Mouse (Mus musculus) frontal cortex, postnatal 36 days (tissue): ENCODE results near the gene Cfap54.

Experiments
- DNase-seq, 2 experiments: peaks; one replicate each; pipeline ENCODE4 v3.0.0; 2022; ENCODE audit warnings: low spot score in 2 of 2

Cfap54 gene

DNA sequence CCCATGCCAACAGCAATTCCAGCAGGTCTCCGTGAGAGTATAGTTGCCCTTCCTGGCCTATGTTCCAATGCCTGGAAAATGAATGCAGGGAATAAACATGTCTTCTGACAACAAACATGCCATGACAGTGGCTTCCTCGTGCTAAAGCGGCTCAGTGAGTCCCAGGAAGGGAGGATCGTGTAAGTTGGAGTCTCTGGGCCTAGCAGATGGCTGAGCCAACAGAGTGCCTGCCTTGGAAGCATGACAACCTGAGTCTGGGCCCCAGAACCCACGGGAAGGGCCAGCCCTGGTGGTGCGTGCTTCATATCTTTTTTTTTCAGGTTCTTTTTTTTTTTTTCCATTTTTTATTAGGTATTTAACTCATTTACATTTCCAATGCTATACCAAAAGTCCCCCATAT lies 27.6 kb downstream of the Cfap54 start:
- DNase-seq, result no peak

DNA sequence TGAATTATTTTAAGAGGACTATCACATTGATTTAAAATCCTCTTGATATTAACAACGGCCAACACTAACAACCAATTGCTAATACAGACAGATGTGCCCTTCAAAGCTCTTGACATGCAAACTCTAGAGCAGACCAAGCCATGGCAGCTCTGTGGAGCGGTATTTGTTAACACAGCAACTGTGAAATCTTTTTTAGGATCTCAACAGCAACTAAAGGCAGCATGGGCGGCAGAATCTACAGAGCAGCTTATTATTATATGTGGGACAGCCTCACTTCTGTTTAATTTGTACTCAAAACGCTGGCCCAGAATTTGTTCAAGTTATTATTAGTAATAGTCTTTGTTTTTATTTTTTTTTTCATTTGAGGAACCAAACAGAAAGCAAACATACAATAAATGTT lies 28.1 kb downstream of the Cfap54 start:
- peak in 1 of 2 experiments; percentile 60 for DNase-seq

DNA sequence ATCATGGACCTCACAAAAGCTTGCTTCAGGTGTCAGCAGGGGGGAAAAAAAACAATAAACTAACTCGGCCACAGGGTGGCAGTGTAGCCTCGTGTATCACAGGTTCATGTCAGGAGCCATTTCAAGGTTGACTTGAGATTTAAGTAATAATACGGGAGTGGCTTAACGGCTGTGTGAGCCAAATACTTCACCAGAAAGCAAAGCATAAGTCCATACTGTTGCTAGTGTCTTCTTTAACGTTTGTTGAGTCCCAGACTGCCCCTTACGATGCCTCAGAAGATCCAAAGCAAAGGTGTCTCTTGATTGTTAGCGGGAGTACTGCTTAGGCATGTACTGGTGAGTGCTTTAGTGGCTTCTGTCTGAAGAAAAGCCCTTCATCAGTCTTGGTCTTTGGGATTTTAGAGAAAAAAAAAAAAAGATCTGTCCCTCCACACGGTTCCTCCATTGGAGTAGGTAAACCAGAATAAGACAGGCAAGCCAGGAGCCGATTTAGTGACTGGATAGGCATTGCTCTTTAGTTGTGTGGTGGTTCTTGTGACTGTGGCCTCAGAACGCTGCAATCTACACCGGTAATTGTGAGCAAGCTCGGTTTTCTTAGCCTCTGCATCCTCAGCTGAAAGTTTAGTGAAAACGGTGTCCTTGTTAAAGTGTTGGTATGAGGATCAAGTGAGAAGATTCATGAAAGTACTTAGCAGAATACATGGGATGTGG lies 30.2 kb downstream of the Cfap54 start:
- peak; percentile 75 to 87 for DNase-seq

DNA sequence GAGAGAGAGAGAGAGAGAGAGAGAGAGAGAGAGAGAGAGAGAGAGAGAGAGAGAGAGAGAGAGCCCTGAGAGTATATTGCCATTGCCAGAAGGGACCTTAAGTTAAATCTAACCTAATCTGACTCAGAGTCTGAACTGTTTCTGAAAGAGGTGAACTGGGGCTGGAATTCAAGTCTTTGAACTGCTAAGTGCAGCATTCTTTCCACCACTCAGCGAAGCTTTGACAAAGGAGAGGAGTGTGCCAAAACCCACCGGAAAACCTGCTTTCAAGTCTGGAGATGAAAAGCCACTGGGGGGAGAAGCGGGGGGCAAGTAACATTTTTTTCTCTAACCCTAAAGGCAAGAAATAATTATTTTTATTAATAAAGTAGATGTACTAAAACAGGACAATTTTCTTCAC lies 30.8 kb downstream of the Cfap54 start:
- DNase-seq, result no peak

DNA sequence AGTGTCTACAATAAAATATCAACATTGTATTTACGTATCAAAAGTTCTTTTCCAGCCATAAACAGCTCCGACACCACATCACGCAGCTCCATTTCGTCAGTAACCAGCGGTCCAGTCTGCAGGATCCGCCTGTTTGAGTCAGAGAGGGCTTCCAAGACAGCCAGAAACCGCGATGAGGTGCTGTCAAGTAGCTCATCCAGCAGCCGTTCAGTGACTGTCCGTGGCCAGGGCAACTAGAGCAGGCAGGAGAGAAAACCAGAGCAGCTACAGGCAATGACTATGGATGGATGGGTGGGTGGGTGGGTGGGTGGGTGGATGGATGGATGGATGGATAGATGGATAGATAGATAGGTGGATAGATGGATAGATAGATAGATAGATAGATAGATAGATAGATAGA lies 38.2 kb downstream of the Cfap54 start:
- no peak for DNase-seq

GRCm38 (mm10) chr10:93041850-93042249 lies 39.6 kb downstream of the Cfap54 start:
- DNase-seq, result no peak

DNA sequence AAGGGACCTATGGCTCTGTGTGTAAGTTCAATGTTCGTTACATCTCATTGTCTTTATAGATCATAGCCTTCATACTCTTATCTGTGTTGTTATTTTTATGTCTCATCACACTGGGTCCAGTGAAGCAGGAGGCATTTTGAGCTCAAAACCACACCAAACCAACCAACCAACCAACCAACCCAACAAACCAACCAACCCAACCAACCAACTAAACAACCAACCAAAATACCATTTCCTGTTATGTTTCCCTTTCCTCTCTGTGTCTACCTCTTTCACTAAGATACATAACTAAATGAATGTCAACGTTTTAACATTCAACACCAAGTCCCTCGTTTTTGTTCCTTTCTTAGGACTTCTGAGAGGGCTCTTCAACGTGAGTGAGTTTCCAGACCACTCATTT lies 40.0 kb downstream of the Cfap54 start:
- no peak for DNase-seq

DNA sequence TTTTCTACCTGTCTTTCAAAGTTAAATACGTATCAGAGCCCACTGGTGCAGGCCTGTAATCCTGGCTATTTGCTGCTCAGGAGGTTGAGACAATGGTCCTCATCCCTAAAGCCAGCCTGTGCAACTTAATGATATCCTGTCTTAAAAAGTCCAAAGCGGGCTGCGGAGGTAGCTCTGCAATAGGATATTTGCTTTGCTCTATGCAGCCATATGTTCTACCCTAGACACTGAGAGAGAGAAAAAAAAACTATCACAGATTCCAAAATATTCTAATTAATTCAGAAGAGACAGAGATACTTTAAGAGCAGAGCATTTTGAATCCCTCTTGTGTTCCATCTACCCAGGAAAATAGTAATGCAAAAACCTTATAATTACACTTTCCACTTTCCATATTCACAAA lies 44.9 kb downstream of the Cfap54 start:
- DNase-seq, result no peak

- no peak for DNase-seq
Observed at GRCm38 (mm10) chr10:93035489-93035888, 45.9 kb downstream of the Cfap54 start.

DNA sequence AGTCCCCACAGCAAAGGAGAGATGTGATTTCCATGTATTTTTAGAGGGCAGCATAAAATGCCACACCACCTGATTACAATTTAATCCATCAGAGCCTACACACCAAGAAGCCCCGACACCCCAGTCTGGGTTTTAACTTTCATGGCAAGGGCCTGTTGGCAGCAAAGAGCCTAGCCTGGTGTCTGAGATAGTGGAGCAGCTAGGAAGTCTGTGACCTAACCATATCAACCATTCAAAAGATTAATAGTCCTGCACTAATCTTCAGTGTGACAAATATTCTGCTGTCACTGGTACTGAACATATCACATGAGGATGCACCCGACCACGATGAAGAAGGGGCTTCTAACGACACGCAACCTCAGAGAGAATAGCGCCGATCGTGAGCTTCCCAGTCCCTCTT lies 58.1 kb downstream of the Cfap54 start:
- no peak for DNase-seq

GRCm38 (mm10) chr10:93014059-93014795 lies 67.2 kb downstream of the Cfap54 start:
- peak; percentile 40 to 78 for DNase-seq

- no peak for DNase-seq
Observed at GRCm38 (mm10) chr10:93011085-93011484, 70.3 kb downstream of the Cfap54 start.

DNA sequence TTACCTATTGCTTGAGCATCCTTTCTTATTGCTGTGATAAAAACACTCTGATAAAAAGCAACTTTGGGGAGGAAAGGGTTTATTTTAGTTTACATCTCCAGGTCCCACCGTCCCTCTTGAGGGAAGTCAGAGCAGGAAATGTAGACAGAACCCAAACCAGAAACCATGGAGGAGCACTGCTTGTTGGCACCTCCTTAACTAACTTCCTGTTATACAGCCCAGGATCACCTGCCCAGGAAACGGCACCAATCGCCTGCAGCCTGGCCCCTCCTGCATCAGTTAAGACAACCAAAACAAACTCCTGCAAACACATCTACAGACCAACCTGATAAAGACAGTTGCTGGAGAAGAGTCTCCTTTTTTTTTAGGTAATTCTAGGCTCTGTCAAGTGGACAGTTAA lies 74.4 kb downstream of the Cfap54 start:
- DNase-seq, result no peak

- DNase-seq, result no peak
Observed at GRCm38 (mm10) chr10:93006405-93006804, 75.0 kb downstream of the Cfap54 start.

DNA sequence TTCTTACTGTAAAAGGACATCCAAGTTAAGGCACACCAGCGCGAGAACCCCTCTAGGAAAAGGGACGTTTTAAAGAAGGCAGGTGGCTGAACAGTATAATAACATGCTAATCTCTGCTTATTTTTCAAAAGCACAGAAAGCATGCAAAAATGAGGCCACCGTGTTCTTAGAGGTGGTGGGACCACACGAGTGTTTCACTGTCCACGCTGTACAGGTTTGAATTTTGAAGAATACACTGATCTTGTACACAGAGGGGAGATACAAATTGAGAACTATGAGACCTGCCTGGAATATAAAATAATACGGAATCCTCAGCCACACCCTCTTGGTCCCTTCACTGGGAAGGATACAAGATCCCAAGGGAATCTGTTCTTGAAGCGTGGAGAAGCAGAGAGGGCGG lies 82.9 kb downstream of the Cfap54 start:
- DNase-seq, result no peak

- DNase-seq, result no peak
Observed at GRCm38 (mm10) chr10:92995186-92995585, 86.2 kb downstream of the Cfap54 start.

DNA sequence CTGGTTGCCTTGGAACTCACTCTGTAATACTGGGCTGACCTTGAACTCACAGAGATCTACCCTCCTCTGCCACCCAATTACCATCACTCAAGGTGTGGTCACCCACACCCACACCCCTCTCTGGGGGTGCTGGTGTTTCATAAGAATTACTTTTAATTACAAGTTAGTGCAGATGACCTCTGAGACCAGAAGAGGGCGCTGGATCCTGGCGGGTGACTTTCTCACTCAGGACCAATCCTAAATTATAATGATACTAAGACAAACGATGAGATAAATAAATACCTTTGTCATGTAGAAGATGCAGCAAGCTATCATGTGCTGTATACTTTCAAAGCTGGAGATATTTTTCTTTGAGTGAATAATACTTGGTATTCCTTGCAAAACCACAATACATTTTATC lies 87.1 kb downstream of the Cfap54 start:
- DNase-seq, result no peak

- peak in 1 of 2 experiments; percentile 32 for DNase-seq
Observed at GRCm38 (mm10) chr10:92992526-92992925, 88.9 kb downstream of the Cfap54 start.

- DNase-seq, result no peak
Observed at GRCm38 (mm10) chr10:92990576-92990975, 90.8 kb downstream of the Cfap54 start.

GRCm38 (mm10) chr10:92965134-92965533 lies 116.3 kb downstream of the Cfap54 start:
- no peak for DNase-seq

DNA sequence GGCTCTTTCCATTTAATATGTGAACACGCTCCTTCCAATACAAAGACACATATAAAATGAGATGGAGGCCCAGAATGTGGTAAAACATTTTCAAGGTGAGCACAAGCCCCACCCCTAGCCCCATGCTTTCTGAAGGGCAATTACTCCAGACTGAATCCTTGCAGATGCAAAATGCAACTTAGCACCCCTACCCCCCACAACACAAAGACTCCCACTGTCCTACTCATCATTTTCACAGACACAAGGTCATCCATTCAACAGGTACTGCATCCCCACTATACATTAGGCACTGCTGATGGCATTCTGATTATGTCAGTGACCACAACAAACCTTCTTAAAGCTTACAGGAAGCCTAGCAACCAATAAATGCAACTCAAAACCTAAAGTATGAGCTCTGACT lies 131.4 kb downstream of the Cfap54 start:
- no peak for DNase-seq

DNA sequence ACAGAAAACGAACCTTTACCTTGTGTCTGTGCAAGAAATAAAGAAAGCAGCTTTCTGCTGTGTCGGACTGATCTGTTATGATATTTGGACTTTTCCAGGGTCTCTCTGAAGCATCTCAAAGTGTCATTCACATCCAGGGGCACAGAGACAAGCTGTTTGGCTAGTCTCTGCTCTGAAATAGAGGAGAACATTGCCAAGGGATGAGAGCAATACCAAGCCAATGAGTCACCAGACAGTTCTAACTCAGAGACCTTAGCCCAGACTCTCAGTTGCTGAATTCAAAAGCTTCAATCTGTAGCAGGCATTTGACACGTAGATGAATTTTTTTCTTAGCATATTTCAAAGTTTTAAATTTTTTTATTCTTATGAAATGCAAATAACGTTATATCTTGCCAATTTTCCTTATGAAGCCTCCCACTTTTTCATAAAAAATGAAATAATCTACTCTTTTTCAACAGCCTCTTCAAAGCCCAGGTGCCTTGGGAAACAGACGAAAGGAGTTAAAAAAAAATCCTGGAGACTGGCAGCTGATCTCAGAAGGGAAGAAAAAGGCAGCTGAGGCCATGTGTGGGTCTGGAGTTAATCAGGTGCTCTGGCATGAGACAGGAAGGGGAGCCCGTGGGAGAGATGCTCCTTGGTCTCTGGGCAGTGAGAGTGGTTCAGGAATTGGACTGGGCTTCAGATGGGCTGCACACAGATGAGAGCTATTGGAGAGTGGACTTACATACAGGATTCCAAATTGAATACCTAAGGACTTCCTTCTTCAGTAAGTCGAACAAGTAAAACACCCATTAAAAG lies 138.4 kb downstream of the Cfap54 start:
- DNase-seq, result no peak

GRCm38 (mm10) chr10:92941616-92942015 lies 139.8 kb downstream of the Cfap54 start:
- no peak for DNase-seq
